Mouse (Mus musculus) yolk sac, embryonic 10.5 days (tissue): ENCODE measurements around the gene Abraxas2.

Experiments
- DNase-seq: peaks from one replicate; pipeline ENCODE4 v3.0.0-alpha.2; 2017; ENCODE audit warnings: low spot score

Abraxas2 gene

DNA sequence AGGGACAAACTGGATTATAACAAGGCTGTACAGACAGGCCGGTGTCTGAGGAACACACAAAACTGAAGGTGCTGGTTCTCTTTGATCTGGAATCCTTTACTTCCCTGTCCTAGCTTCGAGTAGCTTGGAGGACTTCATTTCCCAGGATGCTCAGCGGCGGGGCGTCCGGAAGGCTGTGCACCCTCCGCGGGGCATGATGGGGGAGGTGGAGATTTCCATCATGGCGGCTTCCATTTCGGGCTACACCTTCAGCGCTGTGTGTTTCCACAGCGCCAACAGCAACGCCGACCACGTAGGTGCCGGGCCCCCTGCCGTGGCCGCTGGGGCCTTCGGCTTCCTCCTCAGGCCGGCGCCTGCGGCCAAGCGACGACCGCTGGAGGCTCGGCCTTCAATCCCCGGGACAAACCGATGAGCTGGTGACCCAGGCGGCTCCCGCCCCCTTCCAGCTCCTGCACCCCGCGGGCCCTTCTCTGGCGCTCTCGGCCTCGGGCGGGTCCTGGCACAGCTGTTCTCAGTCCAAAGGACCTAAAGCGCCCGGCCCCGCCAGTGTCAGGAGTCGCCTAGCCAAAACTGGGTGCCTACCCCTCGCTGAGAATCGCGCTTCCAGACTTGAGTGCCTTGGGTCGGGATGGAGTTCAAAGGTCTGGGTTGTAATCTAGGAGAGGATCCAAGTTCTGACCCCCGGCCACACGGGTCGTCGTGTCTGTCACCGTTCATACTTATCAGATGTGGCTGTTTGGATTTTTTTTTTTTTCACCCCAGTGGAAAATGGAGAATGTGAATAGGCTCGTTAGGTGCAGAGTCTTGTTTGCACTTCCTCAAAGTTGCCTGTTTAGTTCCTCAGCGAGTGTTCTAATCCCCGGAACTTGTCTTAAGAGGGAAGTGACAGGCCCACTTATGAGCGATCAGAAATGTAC lies at the start of gene Abraxas2:
Gene Abraxas2, plus strand, starts transcription at position 184 of the 917 bp plus-strand sequence.
- DNase-seq: peak; percentile 91

DNA sequence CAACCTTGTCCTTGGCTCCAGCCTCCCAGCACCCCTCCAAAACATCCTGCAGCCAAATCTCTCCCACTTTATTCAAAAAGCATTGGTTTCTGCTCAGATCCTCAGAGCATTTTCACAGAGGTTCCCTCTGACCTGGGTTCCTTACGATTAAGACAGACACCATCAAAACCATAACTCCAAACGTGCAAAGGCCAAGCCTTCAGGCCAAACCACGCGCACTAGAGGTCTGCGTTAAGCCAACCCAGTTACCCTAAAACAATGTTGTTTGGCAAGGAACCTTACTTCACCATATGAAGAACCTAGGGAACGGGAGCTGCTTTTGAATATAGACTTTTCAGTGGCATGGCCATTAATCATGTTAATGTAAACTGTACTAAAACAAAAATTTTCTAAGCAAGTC lies 49.3 kb upstream of the Abraxas2 start:
- DNase-seq: no peak

DNA sequence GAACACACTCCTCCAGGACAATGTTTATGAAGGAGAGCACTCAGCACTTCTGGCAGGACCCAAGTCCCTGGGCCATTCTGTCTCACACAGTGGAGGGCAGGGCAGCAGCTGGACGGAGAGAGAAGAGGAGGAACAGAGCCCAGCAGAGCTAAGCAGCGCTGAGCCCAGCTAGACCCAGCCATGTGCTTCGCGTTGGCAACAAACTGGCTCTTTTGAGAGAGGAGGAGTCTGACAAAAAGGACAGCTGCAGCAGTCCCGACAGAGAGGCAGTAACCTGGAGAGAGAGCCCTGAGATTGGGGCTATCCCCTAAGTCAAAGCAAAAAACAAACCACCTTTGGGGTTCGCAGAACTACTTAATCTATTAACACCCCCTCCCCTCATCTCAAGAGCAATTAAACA lies 48.7 kb upstream of the Abraxas2 start:
- no peak for DNase-seq

DNA sequence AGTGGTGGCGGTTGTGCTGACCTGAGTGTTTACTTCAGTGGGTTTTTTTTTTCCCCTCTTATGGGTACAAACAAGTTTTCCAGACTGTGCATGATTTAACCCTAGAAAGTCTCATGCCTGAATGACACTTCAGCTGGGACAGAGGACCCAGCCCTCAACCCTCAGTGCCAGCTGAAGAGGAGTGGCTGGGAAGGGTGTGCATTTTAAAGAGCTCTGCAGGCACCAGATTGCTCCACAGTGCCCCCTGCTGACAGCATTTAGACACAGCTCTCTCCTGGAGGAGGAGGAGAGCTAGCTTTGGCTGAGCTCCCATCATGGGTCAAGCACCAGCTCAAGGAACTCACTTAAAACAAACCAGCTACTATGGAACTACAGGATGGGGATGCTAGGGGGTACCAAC lies 48.1 kb upstream of the Abraxas2 start:
- peak; percentile 65 for DNase-seq

DNA sequence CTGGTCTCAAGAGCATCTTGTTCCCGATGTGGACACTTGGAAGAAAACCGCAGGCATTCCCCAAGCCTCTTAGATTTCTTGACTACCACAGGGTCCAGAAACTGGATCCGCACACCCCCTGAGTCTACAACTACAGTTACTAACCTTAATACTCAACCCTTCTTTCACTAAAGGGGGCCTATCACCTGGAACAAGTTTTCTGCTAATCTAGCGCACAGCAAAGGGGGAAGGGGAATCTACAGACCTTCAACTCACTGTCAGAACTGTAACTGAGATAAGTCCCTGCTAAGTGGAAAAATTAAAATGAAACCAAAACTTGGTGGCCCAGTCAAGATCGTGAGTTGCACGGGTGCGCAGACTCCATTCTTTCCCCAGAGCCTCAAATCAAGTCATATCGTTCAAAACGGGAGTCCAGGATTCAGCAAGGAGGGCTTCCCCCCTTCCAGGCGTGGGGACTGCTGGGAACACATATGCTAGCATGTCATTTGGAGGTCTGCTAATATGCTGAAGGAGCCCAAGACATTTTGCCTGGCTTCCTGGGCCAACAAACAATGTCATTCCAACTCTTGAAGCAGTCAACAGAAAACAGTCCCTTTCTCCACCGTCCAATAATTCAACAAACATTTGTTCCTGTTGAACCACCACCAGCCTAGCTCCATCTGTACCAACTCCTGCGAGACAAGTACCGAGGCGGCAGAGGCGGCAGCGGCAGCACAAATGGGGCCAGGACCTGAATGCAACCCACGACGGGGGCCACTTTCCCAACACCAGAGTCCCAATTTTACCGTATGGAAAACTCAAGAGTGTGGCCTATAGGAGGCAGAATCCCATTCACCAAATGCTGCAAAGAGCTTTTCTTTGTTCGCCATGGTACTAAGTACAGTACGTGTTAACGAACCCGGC lies 47.1 kb upstream of the Abraxas2 start:
- DNase-seq: no peak

DNA sequence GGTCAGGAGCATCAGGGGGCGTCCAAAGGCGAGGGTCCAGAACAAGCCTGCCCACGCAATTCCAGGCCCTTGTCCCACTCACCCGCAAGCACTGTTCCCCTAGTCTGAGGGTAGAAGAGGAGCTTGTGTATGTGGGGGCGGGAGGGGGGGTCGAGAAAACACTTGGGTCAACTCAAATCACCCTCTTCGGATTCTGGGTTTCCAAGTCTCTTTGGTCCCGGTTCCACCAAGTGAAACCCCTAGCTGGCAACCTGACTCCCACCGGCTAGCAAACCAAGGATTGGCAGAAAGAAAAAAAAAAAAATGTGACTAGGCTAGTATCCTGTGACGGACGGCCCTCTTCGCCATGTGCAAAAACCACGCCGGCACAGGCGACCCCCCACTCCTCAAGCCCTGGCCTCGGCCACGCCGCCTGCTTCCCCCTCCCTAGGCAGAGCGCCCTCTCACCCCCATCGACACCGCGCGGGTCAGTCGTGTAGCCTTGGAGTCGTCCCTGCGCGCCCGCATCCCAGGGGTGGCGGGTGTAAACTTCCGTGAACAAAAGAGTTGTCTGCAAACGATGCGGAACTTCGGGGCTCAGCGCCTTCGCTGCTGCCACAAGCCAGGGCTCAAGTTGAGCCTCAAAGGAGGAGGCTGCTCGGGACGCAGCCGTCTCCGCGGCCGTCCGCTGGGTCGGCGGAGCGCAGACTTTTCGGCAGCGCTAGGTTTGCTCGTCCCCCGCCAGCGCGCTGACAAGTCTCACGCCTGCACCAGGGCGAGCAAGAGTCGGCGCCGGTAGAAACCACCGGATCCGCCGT lies 46.2 kb upstream of the Abraxas2 start:
- DNase-seq: peak; percentile 38

DNA sequence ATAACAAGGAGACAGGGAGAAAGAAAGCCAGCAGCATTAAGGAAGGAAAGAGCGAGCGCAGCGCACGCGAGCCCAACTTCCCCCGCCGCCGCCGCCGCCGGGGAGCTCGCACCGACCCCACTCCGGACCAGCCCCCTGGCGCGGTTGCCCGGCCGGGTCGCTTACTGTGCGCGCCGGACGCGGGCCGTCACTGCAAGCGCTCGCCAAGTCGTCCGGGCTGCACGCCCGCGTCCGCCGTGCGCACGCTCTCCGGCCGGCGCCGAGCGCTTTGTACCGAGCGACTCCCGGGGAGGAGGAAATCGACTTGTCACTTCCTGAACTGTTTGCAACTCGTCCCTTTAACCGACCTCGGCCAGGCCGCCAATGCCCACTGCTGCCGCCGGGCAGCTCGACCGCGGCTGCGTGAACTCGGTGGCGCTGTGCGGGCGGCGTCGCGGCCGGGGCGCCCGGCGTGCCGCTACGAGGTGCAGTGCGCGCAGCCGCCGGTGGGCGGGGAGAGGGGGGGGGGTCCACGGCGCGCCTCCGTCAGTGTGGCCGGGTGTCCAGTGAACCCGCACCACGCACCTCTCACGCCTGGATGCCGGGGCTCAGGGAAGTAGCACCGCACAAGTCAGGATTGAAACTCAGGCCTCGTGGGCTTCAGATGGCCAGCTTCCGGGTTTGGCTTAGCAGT lies 45.5 kb upstream of the Abraxas2 start, which contains the start of gene Fam53b:
Gene Fam53b, minus strand, starts transcription at position 471 of the 673 bp plus-strand sequence.
- peak; percentile 59 for DNase-seq

DNA sequence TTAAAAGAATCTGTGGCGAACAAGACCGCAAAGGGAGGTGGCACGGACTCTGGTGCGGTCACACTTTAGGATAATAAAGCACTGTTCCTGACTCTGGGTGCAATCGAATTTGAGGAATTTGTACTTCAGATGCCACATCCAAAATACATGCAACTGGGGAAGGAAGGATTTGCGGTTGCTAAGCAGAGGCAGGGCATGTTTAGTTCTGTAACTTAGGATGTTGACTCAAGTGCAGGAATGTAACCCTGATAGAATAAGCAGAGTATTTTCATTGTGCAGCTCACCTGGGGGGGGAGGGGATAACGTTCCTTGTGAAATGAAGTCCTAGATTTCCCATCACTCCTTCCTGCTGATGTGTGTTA lies 45.0 kb upstream of the Abraxas2 start:
- no peak for DNase-seq

DNA sequence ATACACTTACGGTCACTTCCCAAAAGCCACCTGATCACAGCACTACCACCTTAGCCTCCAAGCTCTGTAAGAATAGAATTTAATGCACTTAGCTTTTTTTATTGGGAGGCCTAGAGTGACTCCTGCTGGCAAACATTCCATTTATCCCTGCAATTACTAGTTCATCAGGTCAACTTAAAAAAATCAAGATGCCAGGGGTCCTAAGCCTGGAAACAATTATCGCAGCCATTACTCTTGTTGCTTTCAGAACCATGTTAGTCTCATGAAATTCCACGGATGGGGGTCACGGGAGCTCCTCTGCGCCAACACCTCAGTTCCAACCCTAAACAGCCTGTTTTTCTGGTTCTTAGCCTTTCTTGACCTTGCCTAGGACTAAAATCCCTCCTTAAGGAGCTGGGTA lies 43.9 kb upstream of the Abraxas2 start:
- no peak for DNase-seq

DNA sequence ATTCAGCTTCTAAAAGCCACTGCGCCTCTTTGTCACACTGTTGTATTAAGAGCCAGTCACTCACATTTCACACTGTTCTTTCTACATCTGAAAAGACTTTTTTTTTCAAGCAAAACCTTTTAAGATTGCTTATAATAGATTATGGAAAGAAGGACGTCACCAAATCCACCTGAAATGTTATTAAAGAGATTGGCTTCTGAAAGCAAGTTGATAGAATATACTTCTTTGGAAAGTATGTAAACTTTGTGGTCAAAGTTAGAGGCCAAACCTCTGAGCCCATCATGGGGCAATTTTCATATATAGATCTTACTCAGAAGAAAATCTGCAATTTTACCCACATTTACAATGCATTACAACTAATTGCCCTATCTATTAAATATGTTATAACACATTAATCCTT lies 42.5 kb upstream of the Abraxas2 start:
- DNase-seq: no peak

DNA sequence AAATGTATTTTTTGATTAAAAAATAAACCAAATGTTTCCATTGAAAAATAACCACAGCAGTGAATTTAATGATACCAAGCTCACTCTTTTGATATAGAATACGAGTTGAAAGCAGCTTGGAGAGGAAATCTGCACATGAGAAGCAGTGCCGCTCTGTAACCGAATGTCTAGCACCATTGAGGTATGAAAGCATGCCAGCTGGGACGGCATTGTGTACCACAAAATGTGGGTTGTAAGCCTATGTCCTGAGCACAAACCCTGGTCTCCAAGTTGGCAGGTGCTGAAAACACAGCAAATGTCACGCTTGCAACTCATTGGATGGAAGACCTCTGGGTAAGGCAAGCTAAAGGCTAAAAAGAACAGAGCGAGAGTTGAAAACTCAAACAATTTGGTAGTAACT lies 42.0 kb upstream of the Abraxas2 start:
- no peak for DNase-seq

DNA sequence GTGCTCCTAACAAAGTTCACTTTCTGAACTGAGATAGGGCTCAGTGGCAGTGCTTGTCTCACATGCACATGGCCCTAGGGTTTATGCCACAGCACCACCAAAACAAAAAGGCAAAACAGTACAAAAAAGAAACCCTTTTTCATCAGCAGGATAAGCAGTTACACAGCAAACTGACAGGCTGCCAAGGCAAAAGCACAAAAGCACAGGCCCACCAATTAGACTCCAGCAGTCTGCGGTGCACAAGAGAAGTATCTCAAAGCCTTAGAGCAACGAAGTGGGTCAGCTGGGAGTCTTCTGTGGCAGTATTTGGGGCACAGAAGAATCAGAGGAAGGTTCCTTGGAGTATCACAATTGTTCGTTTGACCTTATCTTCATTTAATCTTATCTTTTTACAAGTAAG lies 38.3 kb upstream of the Abraxas2 start:
- DNase-seq: no peak

DNA sequence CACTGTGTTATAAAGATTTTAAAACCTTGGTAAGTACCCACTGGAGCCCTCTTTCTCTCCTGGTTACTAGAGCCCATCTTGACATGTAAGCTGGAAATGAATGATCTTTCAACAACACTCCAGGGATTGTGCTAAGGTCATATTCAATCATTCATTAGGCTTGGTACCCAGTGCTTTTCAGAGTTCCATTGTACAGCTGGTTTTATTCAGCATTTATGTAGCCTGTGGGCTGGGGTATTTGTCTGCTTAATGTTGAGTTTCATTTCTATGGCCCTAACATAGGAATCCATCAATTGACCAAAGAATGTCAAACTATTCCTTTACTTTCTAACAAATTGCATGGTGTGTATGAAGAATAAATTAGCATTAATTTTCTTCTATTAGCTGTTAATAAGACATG lies 35.2 kb upstream of the Abraxas2 start:
- DNase-seq: no peak

DNA sequence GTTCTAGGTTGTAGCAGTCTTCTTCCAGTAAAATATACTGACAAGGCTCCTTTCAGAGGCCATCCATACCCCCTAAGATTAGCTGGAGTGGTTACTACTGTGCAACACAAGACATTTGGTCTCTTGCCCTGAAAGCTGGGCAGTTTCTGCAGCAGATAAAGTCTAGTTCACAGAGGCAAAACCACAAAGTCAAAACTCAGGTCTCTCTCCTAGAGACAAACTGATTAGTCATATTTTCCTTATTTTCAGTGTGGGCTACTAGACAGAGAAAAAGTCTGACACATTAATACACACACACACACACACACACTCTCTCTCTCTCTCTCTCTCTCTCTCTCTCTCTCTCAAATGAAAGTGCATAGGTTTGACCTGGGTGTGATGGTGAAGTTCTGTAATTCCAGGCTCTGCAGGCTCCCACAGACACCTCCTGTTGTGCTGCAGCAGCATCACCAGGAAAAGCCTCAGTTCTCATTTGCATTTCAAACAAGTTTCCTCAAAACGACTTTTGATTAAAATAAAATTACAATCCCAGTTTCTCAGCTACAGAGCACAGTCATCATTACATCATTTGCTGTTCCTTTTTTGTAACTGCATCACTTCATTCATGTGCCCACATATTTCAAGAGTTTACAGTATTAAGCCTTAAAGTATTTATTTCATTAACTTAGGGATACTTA lies 34.5 kb upstream of the Abraxas2 start:
- DNase-seq: no peak

DNA sequence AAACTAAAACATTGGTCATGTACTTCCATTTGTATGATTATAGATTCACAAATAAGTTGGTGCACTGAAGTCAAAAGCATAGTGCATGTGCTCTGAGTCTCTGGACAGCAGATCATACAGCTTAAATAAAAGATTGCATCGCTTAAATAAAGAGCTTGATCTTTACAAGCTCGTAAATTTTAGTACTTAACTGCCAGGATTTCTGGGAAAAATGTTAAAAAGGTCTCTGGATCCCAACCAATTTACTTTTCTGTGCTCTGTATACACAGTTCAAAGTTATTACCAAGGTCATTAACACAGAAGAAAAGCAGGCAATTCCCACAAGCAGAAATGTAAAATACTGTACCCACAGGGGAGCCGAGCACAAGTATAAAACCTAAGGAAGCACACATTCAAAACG lies 28.1 kb upstream of the Abraxas2 start:
- no peak for DNase-seq

DNA sequence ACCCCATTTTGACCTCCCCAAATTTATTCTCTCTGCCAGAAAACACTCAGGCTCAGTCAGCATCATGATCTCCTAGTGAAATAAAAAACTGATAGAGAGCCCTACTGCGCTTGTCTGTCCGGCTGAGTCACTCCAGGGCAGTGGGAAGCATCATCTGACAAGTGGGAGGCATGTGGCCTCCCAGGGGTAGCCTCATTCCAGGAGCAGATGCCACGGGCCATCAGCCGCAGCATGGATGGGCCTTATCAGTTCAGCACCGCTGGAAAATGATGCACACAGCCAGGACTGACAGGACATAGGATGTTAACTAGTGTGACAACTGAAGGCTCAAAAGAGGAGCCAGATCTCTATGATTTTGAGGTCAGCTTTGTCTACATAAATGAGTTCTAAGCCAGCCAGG lies 17.7 kb upstream of the Abraxas2 start:
- DNase-seq: no peak

DNA sequence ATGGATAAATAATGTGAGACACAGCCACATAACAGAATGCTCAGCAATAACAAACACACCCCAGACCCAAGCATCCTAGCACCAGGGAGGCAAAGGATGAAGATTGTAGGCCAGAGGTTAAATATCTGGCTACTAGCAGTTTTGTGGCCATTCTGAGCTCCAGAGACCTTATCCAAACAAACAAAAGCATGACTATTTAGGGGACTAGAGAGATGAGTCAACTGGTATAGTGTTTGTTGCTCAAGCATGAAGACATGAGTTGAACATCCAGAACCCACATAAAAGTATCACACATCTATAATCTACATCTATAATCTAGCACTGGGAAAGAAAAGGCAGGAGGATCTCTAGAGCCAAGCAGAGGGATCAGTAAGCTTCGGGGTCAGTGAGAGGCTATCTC lies 16.6 kb upstream of the Abraxas2 start:
- no peak for DNase-seq

DNA sequence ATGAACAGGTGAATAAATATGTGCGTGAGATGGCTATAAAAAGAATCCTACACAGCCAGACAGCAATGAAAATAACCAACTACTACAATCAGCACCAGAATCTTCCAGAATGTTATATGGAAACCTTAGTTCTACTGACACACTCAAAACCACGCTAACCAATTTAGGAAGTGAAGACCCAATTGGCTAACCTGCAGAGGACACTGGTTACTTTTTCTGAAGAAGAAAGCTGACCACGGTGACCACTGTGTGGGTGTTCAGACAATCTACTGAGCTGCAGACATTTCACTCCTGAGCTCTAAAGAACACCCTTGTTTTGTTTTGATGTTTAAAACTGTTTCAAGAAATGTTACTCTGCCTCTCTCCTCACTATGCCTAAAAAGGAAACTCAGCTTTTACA lies 15.9 kb upstream of the Abraxas2 start:
- no peak for DNase-seq

DNA sequence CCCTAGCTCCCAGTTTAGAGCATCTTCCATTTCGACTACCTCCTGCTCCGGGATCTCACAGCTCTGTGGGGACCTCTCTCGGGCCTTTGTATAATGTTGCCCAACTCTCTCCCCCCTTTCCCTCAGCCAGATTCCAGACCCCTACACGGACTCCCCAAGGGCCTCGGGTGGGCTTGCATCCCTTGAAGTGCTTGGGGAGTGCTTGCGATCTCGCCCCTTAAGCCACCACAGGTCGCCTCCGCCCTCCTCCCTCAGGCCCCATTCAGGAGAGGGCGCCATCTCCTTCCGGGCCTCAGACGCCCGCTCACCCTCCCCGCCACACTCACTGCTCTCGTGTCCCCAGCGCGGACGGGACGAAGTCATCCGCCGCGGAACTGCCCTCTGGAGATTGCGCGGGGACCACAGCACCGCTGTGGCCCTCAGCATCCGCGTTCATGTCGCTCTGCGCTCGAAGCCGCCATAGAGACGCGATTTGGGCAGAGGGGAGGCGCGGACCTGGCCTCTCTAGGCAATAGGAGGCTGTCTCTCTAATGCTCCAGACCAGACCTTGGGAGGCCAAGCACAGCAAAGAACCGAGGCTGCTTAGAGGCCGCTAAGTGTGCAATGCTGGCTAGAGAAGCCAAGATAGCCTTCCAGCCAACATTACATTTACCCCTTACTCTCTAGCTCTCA lies 6.7 kb upstream of the Abraxas2 start, which contains the start of gene Eef1akmt2:
Gene Eef1akmt2, minus strand, starts transcription at position 501 of the 672 bp plus-strand sequence.
- peak; percentile 89 for DNase-seq

DNA sequence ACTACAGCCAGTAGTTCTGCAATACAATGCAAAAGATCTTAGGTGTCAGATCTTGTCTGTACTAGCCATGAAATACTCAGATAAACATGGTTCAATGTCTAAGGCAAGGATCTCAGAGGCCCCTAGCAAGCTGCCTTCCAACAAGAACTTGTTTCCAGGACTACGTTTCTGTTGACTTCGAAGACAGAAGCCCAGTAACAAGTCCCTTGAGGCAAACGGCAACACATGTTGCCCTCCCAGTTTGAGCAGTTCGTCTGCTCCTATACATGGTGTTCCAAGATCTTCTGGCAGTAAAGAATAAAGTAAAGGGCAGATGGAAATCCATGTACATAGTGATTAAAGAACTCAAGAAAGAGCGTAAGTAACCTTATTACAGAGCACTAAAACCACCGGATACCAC lies 5.7 kb upstream of the Abraxas2 start:
- no peak for DNase-seq
